Mouse (Mus musculus) CH12.LX (cell line): Measurements from ENCODE around the gene Ddx10. TPM values are rescaled to one million over a fixed set of nuclear protein-coding genes. Genes with fewer than 3 reads are reported as not detected.

Experiments
- DNase-seq: peaks from one replicate; pipeline ENCODE4 v3.0.0-alpha.2; 2013; ENCODE audit errors: extremely low read depth
- H3K27ac ChIP-seq: 2 replicates; pipeline ENCODE4 v1.5.1; 2012; ENCODE audit warnings: low read depth, mild to moderate bottlenecking, control low read depth, moderate library complexity; ENCODE audit not compliant: insufficient read depth
- H3K27me3 ChIP-seq: replicated peaks from 2 replicates; pipeline ENCODE3; 2012; ENCODE audit warnings: inconsistent platforms
- H3K36me3 ChIP-seq, 2 experiments: replicated peaks in 1 of 2; 2 replicates each; pipeline versions ENCODE3 to v1.6.1; 2012; ENCODE audit warnings: inconsistent platforms in 1 of 2, low read length in 1 of 2, mild to moderate bottlenecking in 1 of 2, mixed read lengths in 1 of 2, moderate library complexity in 1 of 2; ENCODE audit not compliant: control insufficient read depth in 1 of 2, insufficient read depth in 1 of 2
- H3K4me1 ChIP-seq, 2 experiments: 2 replicates each; pipeline ENCODE4 v1.6.1; 2012; ENCODE audit warnings: inconsistent platforms in 1 of 2, moderate library complexity in 1 of 2; ENCODE audit not compliant: insufficient read depth in 2 of 2, control insufficient read depth in 1 of 2
- H3K4me2 ChIP-seq: 2 replicates; pipeline ENCODE4 v1.6.1; 2012; ENCODE audit warnings: low read depth, mild to moderate bottlenecking, control low read depth; ENCODE audit not compliant: poor library complexity, insufficient read depth, severe bottlenecking
- H3K4me3 ChIP-seq, 3 experiments: fragments of 150-350 bp in 1 of 3; sonication (generic) in 1 of 3; replicated peaks in 1 of 3; 2 replicates each; pipeline versions ENCODE3 to v1.5.1; 2011 to 2012; ENCODE audit warnings: low read depth in 2 of 3, low read length in 2 of 3, mild to moderate bottlenecking in 2 of 3, moderate library complexity in 2 of 3, control low read depth in 1 of 3, improper control_type of control experiment in 1 of 3, inconsistent platforms in 1 of 3, mixed read lengths in 1 of 3; ENCODE audit not compliant: poor library complexity in 1 of 3
- H3K79me2 ChIP-seq: replicated peaks from 2 replicates; pipeline ENCODE4 v1.6.1; 2012; ENCODE audit warnings: mild to moderate bottlenecking, moderate library complexity; ENCODE audit not compliant: control insufficient read depth, poor library complexity, insufficient read depth, severe bottlenecking; ENCODE audit errors: extremely low read depth
- H3K9ac ChIP-seq: 2 replicates; pipeline ENCODE4 v1.6.1; 2012; ENCODE audit warnings: low read depth, mild to moderate bottlenecking, control low read depth, moderate library complexity; ENCODE audit not compliant: insufficient read depth
- H3K9me3 ChIP-seq: replicated peaks from 2 replicates; pipeline ENCODE3; 2012; ENCODE audit warnings: low read length, inconsistent platforms, mixed read lengths
- CHD1 ChIP-seq: IDR thresholded peaks from 2 replicates; pipeline ENCODE4 v1.6.1; 2012; ENCODE audit warnings: low read depth, low read length, improper control_type of control experiment, inconsistent platforms
- CTCF ChIP-seq, 2 experiments: IDR thresholded peaks in 1 of 2; conservative IDR thresholded peaks in 1 of 2; 2 replicates each; pipeline ENCODE4 v1.5.1; 2011 to 2012; ENCODE audit warnings: low read depth in 2 of 2, low read length in 2 of 2, improper control_type of control experiment in 1 of 2, inconsistent platforms in 1 of 2, mild to moderate bottlenecking in 1 of 2, moderate library complexity in 1 of 2
- E2F4 ChIP-seq: IDR thresholded peaks from 2 replicates; pipeline ENCODE4 v1.6.1; 2011; ENCODE audit warnings: low read depth, low read length, improper control_type of control experiment; ENCODE audit not compliant: insufficient replicate concordance
- ELF1 ChIP-seq: IDR thresholded peaks from 2 replicates; pipeline ENCODE4 v1.6.1; 2014; ENCODE audit warnings: low read depth, mild to moderate bottlenecking, inconsistent platforms, low read length, improper control_type of control experiment
- GABPA ChIP-seq: IDR thresholded peaks from 2 replicates; pipeline ENCODE4 v1.6.1; 2012; ENCODE audit warnings: low read depth, low read length, improper control_type of control experiment, inconsistent platforms; ENCODE audit not compliant: insufficient replicate concordance
- IRF4 ChIP-seq: IDR thresholded peaks from 2 replicates; pipeline ENCODE4 v1.6.1; 2014; ENCODE audit warnings: low read depth, mild to moderate bottlenecking, inconsistent platforms, low read length, improper control_type of control experiment
- JUND ChIP-seq: conservative IDR thresholded peaks from 2 replicates; pipeline ENCODE4 v1.6.1; 2011; ENCODE audit warnings: low read depth, low read length, improper control_type of control experiment
- KAT2A ChIP-seq: IDR thresholded peaks from 2 replicates; pipeline ENCODE4 v1.6.1; 2012; ENCODE audit warnings: low read length, improper control_type of control experiment, inconsistent platforms; ENCODE audit not compliant: insufficient replicate concordance
- MAFK ChIP-seq: IDR thresholded peaks from 2 replicates; pipeline ENCODE4 v1.6.1; 2011; ENCODE audit warnings: low read length, improper control_type of control experiment; ENCODE audit not compliant: insufficient replicate concordance
- MAX ChIP-seq: IDR thresholded peaks from 2 replicates; pipeline ENCODE4 v1.6.1; 2011; ENCODE audit warnings: low read length, improper control_type of control experiment
- MEF2A ChIP-seq: IDR thresholded peaks from 2 replicates; pipeline ENCODE4 v1.6.1; 2014; ENCODE audit warnings: low read depth, mild to moderate bottlenecking, inconsistent platforms, low read length, improper control_type of control experiment, borderline replicate concordance
- MYC ChIP-seq: IDR thresholded peaks from 2 replicates; pipeline ENCODE4 v1.6.1; 2011; ENCODE audit warnings: low read depth, mild to moderate bottlenecking, improper control_type of control experiment, low read length
- POLR2A ChIP-seq: IDR thresholded peaks from 2 replicates; pipeline ENCODE4 v1.6.1; 2011; ENCODE audit warnings: low read depth, mild to moderate bottlenecking, improper control_type of control experiment, low read length
- POLR2AphosphoS2 ChIP-seq: IDR thresholded peaks from 2 replicates; pipeline ENCODE4 v1.6.1; 2011; ENCODE audit warnings: low read depth, low read length, improper control_type of control experiment
- RCOR1 ChIP-seq: conservative IDR thresholded peaks from 2 replicates; pipeline ENCODE4 v1.6.1; 2012; ENCODE audit warnings: low read depth, mild to moderate bottlenecking, inconsistent platforms, low read length, improper control_type of control experiment
- SIN3A ChIP-seq: IDR thresholded peaks from 2 replicates; pipeline ENCODE4 v1.6.1; 2012; ENCODE audit warnings: low read length, improper control_type of control experiment, inconsistent platforms
- TCF12 ChIP-seq: IDR thresholded peaks from 2 replicates; pipeline ENCODE4 v1.6.1; 2014; ENCODE audit warnings: low read depth, mild to moderate bottlenecking, inconsistent platforms, low read length, improper control_type of control experiment
- UBTF ChIP-seq: IDR thresholded peaks from 2 replicates; pipeline ENCODE4 v1.6.1; 2012; ENCODE audit warnings: low read depth, mild to moderate bottlenecking, inconsistent platforms, low read length, improper control_type of control experiment, moderate library complexity
- USF1 ChIP-seq: IDR thresholded peaks from 2 replicates; pipeline ENCODE4 v1.6.1; 2014; ENCODE audit warnings: low read depth, mild to moderate bottlenecking, inconsistent platforms, low read length, improper control_type of control experiment
- USF2 ChIP-seq: conservative IDR thresholded peaks from 2 replicates; pipeline ENCODE4 v1.6.1; 2011; ENCODE audit warnings: low read depth, low read length, improper control_type of control experiment
- dilution Hi-C: fragments of 300-500 bp; cut with MboI; formaldehyde crosslinking; loops from 2 replicates; pipeline ENCODE4 v1.14.3; 2020; ENCODE audit warnings: low sequenced_read_pairs; ENCODE audit not compliant: extremely low pct_unique_long_range_greater_than_20kb, extremely low pct_ligation_motif_present
- in situ Hi-C: fragments of 300-500 bp; cut with MboI; formaldehyde crosslinking; loops from 3 replicates; pipeline ENCODE4 v1.14.3; 2019; ENCODE audit warnings: low sequenced_read_pairs, low pct_ligation_motif_present, low pct_unique_long_range_greater_than_20kb, mixed read lengths
- polyA plus RNA-seq: library from polyadenylated mRNA; unstranded; fragments of >175 nt; gene quantifications from 2 replicates; pipeline ENCODE4 v1.2.1, GENCODE M21; 2012; ENCODE audit warnings: low read depth; ENCODE audit not compliant: insufficient read length
- total RNA-seq, 2 experiments: library from RNA; depleted of rRNA; stranded (reverse); fragments of 300-350 nt in 1 of 2; fragments of >200 nt in 1 of 2; gene quantifications; 2 replicates each; pipeline ENCODE4 v1.2.3; 2012 to 2014

The Ddx10 gene
- total and polyA plus RNA-seq, 3 experiments, result 23.4 to 64.2 (median 36.1) TPM

- H3K9me3 ChIP-seq, result no peaks in the 10 kb centered on the region
- no peak overlapping the region for H3K9ac ChIP-seq
- no peak overlapping the region for H3K4me2 ChIP-seq
- TF ChIP-seq GABPA, result no peak
- TF ChIP-seq KAT2A, result no peak
- TF ChIP-seq RCOR1, result no peak
- no peak for TF ChIP-seq IRF4
- no peak for TF ChIP-seq POLR2AphosphoS2
- TF ChIP-seq MYC, result no peak
- TF ChIP-seq JUND, result no peak
- TF ChIP-seq CHD1, result no peak
- no peak for TF ChIP-seq CTCF (conservative IDR thresholded peaks at IDR 0.05 in 1 of 2, IDR thresholded peaks at IDR 0.05 in 1 of 2; ENCODE audit: low read depth in 2 of 2, low read length in 2 of 2)
- TF ChIP-seq SIN3A, result no peak
- no peak for TF ChIP-seq TCF12
- no peak for TF ChIP-seq USF2
- no peak overlapping the region for H3K27ac ChIP-seq
- no peak overlapping the region for H3K4me3 ChIP-seq
- dilution Hi-C loops (no loop called here), in situ Hi-C loops (loop anchor here (25.0 kb wide), 1 partner anchor 768 kb away; no protein-coding TSS in a partner anchor)
- H3K36me3 ChIP-seq, result peaks cover 0 to 9% of the 10 kb centered on the region in 2 experiments
- no peaks in the 10 kb centered on the region for H3K4me1 ChIP-seq
- no peak for DNase-seq
- no peaks in the 10 kb centered on the region for H3K79me2 ChIP-seq
- H3K27me3 ChIP-seq, result no peaks in the 10 kb centered on the region
Measured at GRCm38 (mm10) chr9:53130460-53130859, 117.4 kb downstream of the Ddx10 start.

DNA sequence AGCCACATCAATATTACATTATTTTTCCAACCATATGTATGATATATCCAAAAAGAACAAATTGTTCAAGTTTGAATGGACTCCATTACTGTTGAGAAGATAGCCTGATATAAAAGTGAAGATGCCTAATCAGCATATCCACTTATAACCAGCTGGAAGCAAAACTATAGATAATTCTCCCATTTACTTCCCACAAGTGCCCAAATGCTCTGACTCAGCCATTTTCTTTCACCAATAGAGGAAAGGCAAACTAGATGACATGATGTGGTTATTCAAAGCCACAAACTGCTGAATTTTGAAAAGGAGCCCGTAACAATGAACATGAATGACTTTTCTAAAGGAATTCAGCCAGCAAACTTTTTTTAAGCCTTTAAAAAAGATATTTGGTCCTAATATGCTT lies 146.8 kb downstream of the Ddx10 start:
- H3K4me2 ChIP-seq, result no peak overlapping the region
- no peak for DNase-seq
- H3K27me3 ChIP-seq, result no peaks in the 10 kb centered on the region
- peaks cover 0 to 21% of the 10 kb centered on the region in 2 experiments for H3K36me3 ChIP-seq
- no peak overlapping the region for H3K9ac ChIP-seq
- dilution Hi-C loops (no loop called here), in situ Hi-C loops (no loop called here)
- no peaks in the 10 kb centered on the region for H3K9me3 ChIP-seq
- H3K4me1 ChIP-seq, result no peaks in the 10 kb centered on the region
- TF ChIP-seq POLR2A (no peak), GABPA (no peak), USF2 (no peak), E2F4 (no peak), USF1 (no peak), ELF1 (no peak), MAX (no peak), CTCF (conservative IDR thresholded peaks at IDR 0.05 in 1 of 2, IDR thresholded peaks at IDR 0.05 in 1 of 2; ENCODE audit: low read depth in 2 of 2, low read length in 2 of 2) (no peak), MEF2A (no peak), MAFK (no peak), UBTF (no peak), CHD1 (no peak)
- H3K27ac ChIP-seq, result no peak overlapping the region
- no peak overlapping the region for H3K4me3 ChIP-seq
- no peaks in the 10 kb centered on the region; the same call in 1 of the 2 replicates for H3K79me2 ChIP-seq
